Comparison of ENCODE assay signal across 8 mouse cellular contexts in the genomic region with DNA sequence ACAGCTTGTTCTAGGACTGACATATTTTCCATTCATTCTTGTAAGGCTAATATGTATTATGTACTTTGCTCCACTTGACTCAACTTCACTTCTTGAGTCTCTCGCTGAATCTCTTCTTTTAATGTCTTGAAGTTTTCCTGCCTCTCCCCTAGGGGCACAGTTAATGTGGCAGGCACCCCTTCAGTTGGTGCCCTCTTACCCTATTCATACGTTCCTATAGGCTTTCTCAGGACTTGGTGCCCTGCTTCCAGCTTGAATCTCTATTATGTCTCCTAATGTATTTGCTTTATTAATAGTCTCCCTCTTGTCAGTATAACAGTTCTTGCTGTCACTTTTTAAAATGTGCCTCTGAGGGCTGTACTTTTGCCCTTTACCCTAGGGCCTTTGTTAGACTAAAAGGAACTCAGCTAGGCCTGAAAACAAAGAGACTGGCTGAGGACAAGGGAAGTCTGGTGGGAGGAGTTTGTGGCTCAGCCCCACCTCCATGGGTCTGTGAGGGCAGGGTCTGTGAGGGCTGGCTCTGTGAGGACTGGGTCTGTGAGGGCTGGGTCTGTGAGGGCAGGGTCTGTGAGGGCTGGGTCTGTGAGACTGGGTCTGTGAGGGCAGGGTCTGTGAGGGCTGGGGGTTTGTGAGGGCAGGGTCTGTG.
DNase-seq lines count a peak whose midpoint lies in the region; ATAC-seq and TF ChIP-seq lines count a peak whose summit lies in the region.

No protein-coding gene starts in this region.

- no peak for TF ChIP-seq CTCF in kidney, adult 2 months (conservative IDR thresholded peaks at IDR 0.05; ENCODE audit: insufficient read depth, insufficient read length, low read depth, low read length)
- TF ChIP-seq CTCF in cerebellum, adult 2 months (IDR thresholded peaks at IDR 0.05; ENCODE audit: borderline replicate concordance, insufficient read depth, low read depth, low read length): no peak

- H3K4me3 ChIP-seq in kidney, adult 2 months (ENCODE audit: insufficient read depth, low read depth, low read length): no peak overlapping the region
- H3K4me3 ChIP-seq in forebrain, embryonic 12.5 days (replicated peaks): no peak overlapping the region
- no peak overlapping the region for H3K4me3 ChIP-seq in neural tube, embryonic 14.5 days (ENCODE audit: low read depth, low read length)
- no peak overlapping the region for H3K4me3 ChIP-seq in cerebellum, adult 2 months (replicated peaks; ENCODE audit: insufficient read depth, low read depth, low read length)

- H3K9me3 ChIP-seq in forebrain, embryonic 12.5 days: no peaks in the 10 kb centered on the region
- H3K9me3 ChIP-seq in neural tube, embryonic 14.5 days (ENCODE audit: control insufficient read depth, low read length): no peaks in the 10 kb centered on the region

- intact Hi-C loops in gastrocnemius, postnatal 14 days (cut with DNase I; ENCODE audit: low total_unique reads): loop anchor here (10.0 kb wide), 1 partner anchor 212 kb away; no protein-coding TSS in a partner anchor

- no peak overlapping the region for H3K4me2 ChIP-seq in forebrain, embryonic 12.5 days
- H3K4me2 ChIP-seq in neural tube, embryonic 14.5 days (ENCODE audit: low read depth, low read length): no peak overlapping the region

- no peaks in the 10 kb centered on the region for H3K27me3 ChIP-seq in kidney, adult 2 months (replicated peaks; ENCODE audit: control insufficient read depth, insufficient read depth, low read length)
- no peaks in the 10 kb centered on the region for H3K27me3 ChIP-seq in forebrain, embryonic 12.5 days
- no peaks in the 10 kb centered on the region for H3K27me3 ChIP-seq in neural tube, embryonic 14.5 days (ENCODE audit: control insufficient read depth, insufficient read depth, low read length)
- H3K27me3 ChIP-seq in cerebellum, adult 2 months (ENCODE audit: control insufficient read depth, insufficient read depth, low read length): no peaks in the 10 kb centered on the region

- WGBS in kidney, adult 2 months: 83% methylated on average over 2 of the region's 2 CpGs
- WGBS in forebrain, embryonic 12.5 days: 9% methylated on average over 2 of the region's 2 CpGs
- WGBS in neural tube, embryonic 14.5 days: 19% methylated on average over 2 of the region's 2 CpGs
- 63% methylated on average over 2 of the region's 2 CpGs for WGBS in cerebellum, adult 2 months

- H3K36me3 ChIP-seq in kidney, adult 2 months (ENCODE audit: control insufficient read depth, insufficient read depth, low read length): no peaks in the 10 kb centered on the region
- H3K36me3 ChIP-seq in forebrain, embryonic 12.5 days (replicated peaks): no peaks in the 10 kb centered on the region
- H3K36me3 ChIP-seq in neural tube, embryonic 14.5 days (ENCODE audit: control insufficient read depth, insufficient read depth, low read length): no peaks in the 10 kb centered on the region

- no peak for TF ChIP-seq POLR2A in kidney, adult 2 months (IDR thresholded peaks at IDR 0.05; ENCODE audit: low read depth, low read length)
- no peak for TF ChIP-seq POLR2A in cerebellum, adult 2 months (IDR thresholded peaks at IDR 0.05; ENCODE audit: borderline replicate concordance, insufficient read depth, low read length)

- peak; percentile 13 for DNase-seq in kidney, postnatal 10 days
- DNase-seq in kidney, adult 2 months: no peak
- peak; percentile 50 for DNase-seq in ZHBTc4 (ENCODE audit: low read depth, low spot score)
- no peak for DNase-seq in left cerebral cortex, adult 8-10 months (ENCODE audit: low spot score in 2 of 2)
- no peak for DNase-seq in cerebellum, adult 2 months
- no peak for DNase-seq in gastrocnemius, postnatal 14 days

- H3K9ac ChIP-seq in forebrain, embryonic 12.5 days: no peak overlapping the region
- no peak overlapping the region for H3K9ac ChIP-seq in neural tube, embryonic 14.5 days (replicated peaks; ENCODE audit: low read depth, low read length)

- no peak overlapping the region for H3K27ac ChIP-seq in kidney, adult 2 months (ENCODE audit: insufficient read depth, low read depth, low read length)
- 0 out of 2 replicates have a peak overlapping the region, but pooled peaks have one; percentile 59 for H3K27ac ChIP-seq in forebrain, embryonic 12.5 days
- no peak overlapping the region for H3K27ac ChIP-seq in neural tube, embryonic 14.5 days (ENCODE audit: low read depth, low read length)
- no peak overlapping the region for H3K27ac ChIP-seq in cerebellum, adult 2 months (ENCODE audit: insufficient read depth, low read length)

- H3K4me1 ChIP-seq in kidney, adult 2 months (ENCODE audit: control insufficient read depth, insufficient read depth, low read length): no peaks in the 10 kb centered on the region
- peaks cover 10% of the 10 kb centered on the region; the same call in 1 of the 2 replicates for H3K4me1 ChIP-seq in forebrain, embryonic 12.5 days
- no peaks in the 10 kb centered on the region; the same call in 1 of the 2 replicates for H3K4me1 ChIP-seq in neural tube, embryonic 14.5 days (ENCODE audit: control insufficient read depth, insufficient read depth, low read length)
- H3K4me1 ChIP-seq in cerebellum, adult 2 months (ENCODE audit: control insufficient read depth, insufficient read depth, low read length): no peaks in the 10 kb centered on the region

- peak; percentile 83 for ATAC-seq in forebrain, embryonic 12.5 days (ENCODE audit: low FRiP score)
- peak; percentile 79; the same call in 1 of the 2 replicates for ATAC-seq in neural tube, embryonic 14.5 days (ENCODE audit: low read depth)

Comparison
In these comparisons a context has a peak if more than half of its experiments do, and no peak if none do; other contexts are left out.
1. DNase-seq: peak in kidney, postnatal 10 days (single experiment) and ZHBTc4 (single experiment); none in kidney, adult 2 months (single experiment), left cerebral cortex, adult 8-10 months (0 of 2), cerebellum, adult 2 months (0 of 2) and gastrocnemius, postnatal 14 days (single experiment).